Mouse (Mus musculus) megakaryocyte, adult 5-6 weeks (primary cell): Measurements from ENCODE around the gene Slc27a5. TPM values are rescaled to one million over a fixed set of nuclear protein-coding genes. Genes with fewer than 3 reads are reported as not detected.
A peak's percentile ranks its signal among the peaks of the same experiment; 100 is the strongest.

ENCODE experiments used
- ATAC-seq: 2 replicates; pipeline ENCODE4 v1.8.0; 2016; ENCODE audit warnings: mild to moderate bottlenecking, inconsistent platforms; ENCODE audit not compliant: poor library complexity, severe bottlenecking
- total RNA-seq, 2 experiments: library from RNA; stranded (forward) in 1 of 2; stranded (reverse) in 1 of 2; fragments of 153-499, 151-499 nt in 1 of 2; fragments of 221-1000, 200-1000 nt in 1 of 2; gene quantifications; 2 replicates each; pipeline versions ENCODE4 v1.2.3 to v1.2.4; 2015 to 2017

Slc27a5 gene
- total RNA-seq (2015) (not detected in 2 replicates), total RNA-seq (2017) (not detected in 2 replicates)

DNA sequence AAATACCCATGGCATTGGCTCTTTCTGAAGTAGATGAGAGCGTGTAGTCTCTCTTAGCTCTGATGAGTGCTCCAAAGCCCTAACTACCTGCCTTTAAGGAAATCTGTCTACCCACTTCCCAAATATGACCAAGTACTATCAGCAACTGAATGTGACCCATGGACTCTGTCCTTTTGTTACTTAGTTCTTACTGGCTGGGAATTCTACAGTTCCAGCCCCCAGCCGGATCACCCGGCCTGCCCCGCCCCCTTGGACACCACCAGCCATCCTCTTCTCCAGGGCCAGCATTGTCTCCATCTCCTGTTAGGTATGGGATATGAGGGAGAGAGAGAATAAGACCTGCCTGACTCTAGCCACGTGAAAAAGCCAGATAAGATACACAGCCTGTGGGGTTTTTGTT is at the start of gene Slc27a5:
Gene Slc27a5, minus strand, starts transcription at position 140 of the 400 bp plus-strand sequence.
- no peak for ATAC-seq

- peak; percentile 87 for ATAC-seq
These were observed 48.1 kb upstream of the Slc27a5 start for GRCm38 (mm10) chr7:13046084-13046483.

- ATAC-seq: no peak
These were observed 46.2 kb upstream of the Slc27a5 start for GRCm38 (mm10) chr7:13044254-13044625.

GRCm38 (mm10) chr7:13043445-13044253 is 45.7 kb upstream of the Slc27a5 start:
- ATAC-seq: peak; percentile 27

- no peak for ATAC-seq
These were observed 45.1 kb upstream of the Slc27a5 start for GRCm38 (mm10) chr7:13043120-13043444.

- ATAC-seq: no peak
These were observed 44.5 kb upstream of the Slc27a5 start for GRCm38 (mm10) chr7:13042511-13042910.

DNA sequence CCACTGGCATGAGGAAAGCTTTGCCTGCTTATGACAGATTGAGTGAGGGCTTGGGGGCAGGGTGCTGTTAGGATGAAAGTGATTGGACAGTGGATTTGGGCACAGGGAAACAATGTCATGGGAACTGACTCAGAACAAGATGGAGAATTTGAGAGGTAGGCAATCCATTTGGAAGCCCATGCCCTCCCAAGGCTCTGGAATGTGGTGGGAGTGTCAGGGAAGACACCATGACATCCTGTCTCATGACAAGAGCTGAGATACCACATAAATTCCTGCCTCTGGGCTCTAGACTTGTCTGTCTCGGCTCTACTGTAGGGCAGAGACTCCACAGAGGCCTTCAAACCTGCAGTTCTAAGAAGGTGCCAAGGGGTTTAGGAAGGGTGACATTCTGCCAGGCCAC is 43.3 kb upstream of the Slc27a5 start:
- ATAC-seq: no peak

GRCm38 (mm10) chr7:13039181-13039580 is 41.2 kb upstream of the Slc27a5 start:
- no peak for ATAC-seq

DNA sequence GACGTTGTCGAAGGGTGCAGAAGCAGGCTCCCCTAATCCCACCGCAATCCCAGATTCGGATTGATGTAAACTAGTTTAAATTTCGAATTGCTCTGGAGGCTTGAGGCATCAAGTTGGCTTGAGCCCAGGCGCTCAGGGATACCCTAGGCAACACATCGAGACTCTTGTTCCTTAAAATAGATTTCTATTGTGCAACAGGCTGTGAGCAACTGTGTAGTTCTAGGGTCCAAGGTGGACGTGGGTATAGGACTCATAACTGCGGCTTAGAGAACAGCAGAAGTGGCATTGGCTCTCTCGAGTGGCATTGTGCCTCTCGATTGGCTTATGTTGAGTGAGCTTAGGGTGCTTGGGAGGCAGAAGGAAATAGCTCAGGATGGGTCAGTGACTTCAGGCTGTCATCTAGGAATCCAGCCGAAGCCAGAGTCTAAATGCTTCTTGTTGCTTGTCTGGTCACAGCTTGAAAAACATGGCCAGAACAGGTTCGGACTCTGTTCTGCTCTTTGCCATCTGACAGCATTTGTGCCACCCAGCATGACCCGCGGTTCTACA is 40.7 kb upstream of the Slc27a5 start:
- peak; percentile 39 for ATAC-seq

- peak; percentile 70 for ATAC-seq
These were observed 40.0 kb upstream of the Slc27a5 start, which contains the start of gene Ube2m for GRCm38 (mm10) chr7:13037901-13038555. Ube2m (minus strand) TSS chr7:13038275.

- no peak for ATAC-seq
These were observed 39.4 kb upstream of the Slc27a5 start for GRCm38 (mm10) chr7:13037366-13037765.

- ATAC-seq: no peak
These were observed 38.8 kb upstream of the Slc27a5 start for GRCm38 (mm10) chr7:13036806-13037205.

DNA sequence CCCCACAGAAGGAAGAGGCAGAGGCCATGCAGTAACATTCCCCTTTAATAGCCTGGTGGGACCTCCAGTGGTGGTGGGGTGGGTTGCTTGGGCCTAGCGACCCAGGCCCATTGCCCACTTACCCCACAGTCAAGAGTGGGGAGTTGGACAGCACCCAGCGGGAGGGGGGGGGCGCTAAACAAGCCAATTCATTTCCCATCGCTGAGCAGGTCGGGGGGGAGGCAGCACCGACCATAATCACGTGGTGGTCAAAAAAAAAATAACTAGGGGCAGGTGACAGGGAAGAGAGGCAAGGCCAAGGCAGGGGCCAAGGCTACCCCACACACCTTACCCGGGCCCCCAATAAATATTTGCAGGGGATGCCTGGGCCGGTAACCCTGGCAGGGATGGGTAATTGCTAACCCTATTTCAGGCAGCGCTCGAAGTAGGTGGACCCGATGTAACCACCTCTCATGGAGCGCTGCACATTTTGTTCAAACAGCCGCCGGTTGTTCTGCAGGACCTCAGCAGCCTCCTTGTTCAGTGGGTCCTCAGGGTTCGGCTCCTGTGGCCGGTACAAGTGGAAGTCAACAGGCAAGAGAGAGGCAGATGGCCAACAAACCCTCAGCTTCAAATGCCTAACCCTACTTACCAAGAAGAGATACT is 37.3 kb upstream of the Slc27a5 start:
- no peak for ATAC-seq

DNA sequence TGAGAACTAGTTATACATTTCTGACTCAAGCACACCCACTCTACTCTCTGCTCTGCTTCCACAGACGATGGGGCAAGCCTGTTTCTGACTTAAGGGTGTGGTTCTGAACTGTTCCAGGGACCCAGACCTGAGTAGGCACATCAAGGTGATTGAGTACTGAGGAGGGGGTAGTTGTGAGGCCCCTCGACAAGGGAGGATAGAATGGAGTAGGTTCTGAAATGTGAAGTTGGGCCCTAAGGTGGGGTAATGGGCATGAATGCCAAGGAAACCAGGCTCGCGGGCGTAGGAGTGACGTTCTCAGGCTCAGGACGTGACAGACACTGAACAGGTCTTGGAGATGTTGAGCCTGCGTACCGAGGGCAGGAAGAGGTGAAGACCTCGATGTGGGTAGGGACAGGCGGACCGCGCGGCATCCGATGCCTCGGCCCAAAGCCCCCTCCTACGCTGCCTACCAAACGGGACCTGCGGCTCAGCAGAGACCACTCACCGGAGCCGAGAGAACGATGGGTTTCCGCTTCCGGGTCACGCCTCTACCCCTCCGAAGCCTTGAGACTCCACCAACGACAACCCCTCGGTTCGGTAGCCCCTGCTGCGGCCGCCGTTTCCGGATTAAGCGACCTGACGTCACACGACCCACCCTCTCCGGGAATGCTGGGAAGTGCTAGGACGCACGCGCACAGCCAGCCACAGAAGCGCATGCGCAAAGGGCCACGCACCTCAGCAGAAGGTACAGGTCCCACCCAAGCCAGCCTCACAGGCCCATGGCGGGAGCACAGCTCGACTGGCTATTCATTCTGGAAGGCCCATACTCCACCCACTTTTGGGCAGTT is 36.4 kb upstream of the Slc27a5 start, which contains the start of gene Chmp2a:
Gene Chmp2a, minus strand, starts transcription at position 660 of the 830 bp plus-strand sequence.
- ATAC-seq: peak; percentile 63

- ATAC-seq: no peak
These were observed 35.6 kb upstream of the Slc27a5 start for GRCm38 (mm10) chr7:13033451-13034147.

DNA sequence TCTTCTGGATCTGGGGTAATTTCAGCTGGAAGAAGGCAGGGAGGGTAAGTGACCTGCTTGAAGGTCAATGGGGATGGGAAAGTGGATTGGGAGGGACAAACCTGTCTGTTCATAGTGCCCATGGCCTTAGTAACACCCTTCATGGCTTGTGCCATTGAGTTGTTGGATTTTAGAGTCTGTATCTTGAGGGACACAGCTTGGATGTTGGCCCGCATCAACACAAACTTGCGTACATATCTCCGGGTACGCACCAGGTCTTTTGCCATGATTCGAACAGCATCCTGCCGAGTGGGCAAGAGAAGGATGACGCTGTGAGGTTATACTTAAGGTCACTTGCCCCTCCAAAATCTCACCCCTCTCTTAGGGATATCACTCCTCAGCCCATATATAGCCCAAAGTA is 34.5 kb upstream of the Slc27a5 start:
- ATAC-seq: no peak

GRCm38 (mm10) chr7:13031983-13032382 is 34.0 kb upstream of the Slc27a5 start:
- ATAC-seq: no peak

DNA sequence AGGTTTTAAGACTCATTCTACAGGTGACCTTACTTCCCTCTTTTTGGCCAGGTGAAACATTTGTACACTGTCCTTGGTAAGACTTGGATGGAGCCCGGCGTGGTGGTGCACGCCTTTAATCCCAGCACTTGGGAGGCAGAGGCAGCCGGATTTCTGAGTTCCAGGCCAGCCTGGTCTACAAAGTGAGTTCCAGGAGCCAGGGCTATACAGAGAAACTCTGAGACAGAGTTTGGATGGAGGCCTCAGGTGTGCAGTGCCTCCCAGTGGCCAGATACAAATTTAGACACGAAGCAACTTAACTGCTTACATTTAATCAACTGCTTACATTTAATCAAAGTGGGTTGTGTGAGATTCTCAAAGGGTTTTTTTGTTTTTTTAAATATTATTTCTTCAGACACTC is 33.1 kb upstream of the Slc27a5 start:
- ATAC-seq: no peak

DNA sequence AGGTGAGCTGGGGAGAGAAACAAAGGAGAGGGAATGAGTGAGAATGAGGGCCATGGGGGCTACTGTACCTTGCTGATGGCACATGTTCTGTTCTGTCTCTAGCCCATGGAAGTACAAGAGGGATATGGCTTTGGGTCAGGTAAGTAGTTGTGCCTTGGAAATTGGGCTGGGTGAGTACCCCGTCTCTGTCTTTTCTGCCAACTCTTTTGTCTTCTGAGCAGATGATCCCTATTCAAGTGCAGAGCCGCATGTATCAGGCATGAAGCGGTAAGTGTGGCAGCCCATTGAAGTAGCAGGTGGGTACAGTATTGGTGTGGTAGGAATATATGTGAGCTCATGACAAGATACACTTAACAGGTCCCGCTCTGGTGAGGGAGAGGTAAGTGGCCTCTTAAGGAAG is 31.0 kb upstream of the Slc27a5 start:
- no peak for ATAC-seq

- no peak for ATAC-seq
These were observed 27.6 kb upstream of the Slc27a5 start for GRCm38 (mm10) chr7:13025511-13026112.
